ENCODE assay signal across 8 mouse cellular contexts in genomic region chr11:120490291-120491046, GRCm38 (mm10). TPM values are rescaled to one million over a fixed set of nuclear protein-coding genes. Genes with fewer than 3 reads are reported as not detected.
DNase-seq lines count a peak whose midpoint lies in the region; ATAC-seq and TF ChIP-seq lines count a peak whose summit lies in the region.

No protein-coding gene starts in this region.

- H3K4me3 ChIP-seq in lung, embryonic 14.5 days (ENCODE audit: low read depth, low read length) = peak overlapping the region; percentile 94
- H3K4me3 ChIP-seq in liver, embryonic 13.5 days (replicated peaks) = no peak overlapping the region
- H3K4me3 ChIP-seq in stomach, embryonic 15.5 days (replicated peaks) = no peak overlapping the region

- peaks cover 17% of the 10 kb centered on the region for H3K4me1 ChIP-seq in lung, embryonic 14.5 days (ENCODE audit: insufficient read depth)
- H3K4me1 ChIP-seq in liver, embryonic 13.5 days (replicated peaks) = peaks cover 83% of the 10 kb centered on the region
- H3K4me1 ChIP-seq in stomach, embryonic 15.5 days = peaks cover 39% of the 10 kb centered on the region

- H3K36me3 ChIP-seq in lung, embryonic 14.5 days (ENCODE audit: insufficient read depth) = peaks cover 66% of the 10 kb centered on the region
- peaks cover 65% of the 10 kb centered on the region for H3K36me3 ChIP-seq in liver, embryonic 13.5 days
- H3K36me3 ChIP-seq in stomach, embryonic 15.5 days = peaks cover 37% of the 10 kb centered on the region

- H3K9ac ChIP-seq in lung, embryonic 14.5 days = peak overlapping the region; percentile 10; the same call in 1 of the 2 replicates
- peak overlapping the region; percentile 18; the same call in 1 of the 2 replicates for H3K9ac ChIP-seq in liver, embryonic 13.5 days
- peak overlapping the region; percentile 90; the same call in 1 of the 2 replicates for H3K9ac ChIP-seq in stomach, embryonic 15.5 days

- peak; percentile 15; the same call in 1 of the 2 replicates for TF ChIP-seq CTCF in lung, embryonic 14.5 days (IDR thresholded peaks at IDR 0.05; ENCODE audit: low read depth)

- H3K27me3 ChIP-seq in lung, embryonic 14.5 days (ENCODE audit: insufficient read depth, low read length) = no peaks in the 10 kb centered on the region
- H3K27me3 ChIP-seq in liver, embryonic 13.5 days = no peaks in the 10 kb centered on the region
- H3K27me3 ChIP-seq in stomach, embryonic 15.5 days (replicated peaks) = no peaks in the 10 kb centered on the region

- ATAC-seq in lung, embryonic 14.5 days (ENCODE audit: insufficient read depth) = no peak
- ATAC-seq in liver, embryonic 13.5 days (ENCODE audit: low read depth) = no peak
- ATAC-seq in stomach, embryonic 15.5 days (ENCODE audit: insufficient read depth, low FRiP score, low read depth) = no peak

- 31% methylated on average over 4 of the region's 4 CpGs for WGBS in lung, embryonic 14.5 days
- WGBS in liver, embryonic 13.5 days (ENCODE audit: insufficient replicate concordance) = 30% methylated on average over 4 of the region's 4 CpGs
- WGBS in stomach, embryonic 15.5 days = 35% methylated on average over 4 of the region's 4 CpGs

- H3K27ac ChIP-seq in lung, embryonic 14.5 days (ENCODE audit: low read depth) = peak overlapping the region; percentile 84
- H3K27ac ChIP-seq in liver, embryonic 13.5 days = peak overlapping the region; percentile 94
- H3K27ac ChIP-seq in stomach, embryonic 15.5 days = peak overlapping the region; percentile 90

- peak overlapping the region; percentile 93 for H3K4me2 ChIP-seq in lung, embryonic 14.5 days
- peak overlapping the region; percentile 94 for H3K4me2 ChIP-seq in liver, embryonic 13.5 days
- H3K4me2 ChIP-seq in stomach, embryonic 15.5 days = peak overlapping the region; percentile 96

- DNase-seq in adrenal gland, postnatal 14 days = peak; percentile 48
- DNase-seq in adrenal gland, adult 18-20 months (ENCODE audit: low spot score in 2 of 2) = no peak
- no peak for DNase-seq in lung, embryonic 14.5 days
- no peak for DNase-seq in lung, postnatal 14 days
- no peak for DNase-seq in liver, embryonic 13.5 days
- no peak for DNase-seq in cerebellum, postnatal 36 days
- no peak for DNase-seq in cerebellum, postnatal 14 days

- H3K9me3 ChIP-seq in lung, embryonic 14.5 days (ENCODE audit: low read depth, low read length) = no peaks in the 10 kb centered on the region
- no peaks in the 10 kb centered on the region for H3K9me3 ChIP-seq in liver, embryonic 13.5 days (replicated peaks)
- no peaks in the 10 kb centered on the region for H3K9me3 ChIP-seq in stomach, embryonic 15.5 days

RNA-seq across cellular contexts. Expression of gene Slc25a10, which starts 1.2 kb away (rescaled TPM):
- total RNA-seq in adrenal gland, postnatal 14 days (2021) = 50.7 and 64.4 TPM in 2 replicates
- 100 to 1,000 TPM in 1 of 2 experiments, 10 to 100 TPM in 1; 97.2 to 106 TPM for total RNA-seq in adrenal gland, adult 18-20 months (2021)
- 68.9 and 71.3 TPM in 2 replicates for polyA plus RNA-seq in lung, embryonic 14.5 days (2014; fragmentation: Nextera tagmentation; extraction: Ambion mirVana)
- polyA plus RNA-seq in liver, embryonic 13.5 days (2015; fragmentation: Nextera tagmentation; extraction: Ambion mirVana) = 42.2 and 44.1 TPM in 2 replicates
- polyA plus RNA-seq in stomach, embryonic 15.5 days (2015; fragmentation: Nextera tagmentation; extraction: Ambion mirVana) = 70.7 and 71.4 TPM in 2 replicates

RNA-seq across cellular contexts. Expression of gene Mrpl12, which starts 6.1 kb away (rescaled TPM):
- 161 TPM in 2 replicates for total RNA-seq in adrenal gland, postnatal 14 days (2021)
- total RNA-seq in adrenal gland, adult 18-20 months (2021) = 100 to 1,000 TPM; 104 to 140 TPM
- polyA plus RNA-seq in lung, embryonic 14.5 days (2014; fragmentation: Nextera tagmentation; extraction: Ambion mirVana) = 150 and 162 TPM in 2 replicates
- 142 and 150 TPM in 2 replicates for polyA plus RNA-seq in liver, embryonic 13.5 days (2015; fragmentation: Nextera tagmentation; extraction: Ambion mirVana)
- 157 and 168 TPM in 2 replicates for polyA plus RNA-seq in stomach, embryonic 15.5 days (2015; fragmentation: Nextera tagmentation; extraction: Ambion mirVana)

RNA-seq across cellular contexts. Expression of gene Arl16, which starts 23.1 kb away (rescaled TPM):
- 19.6 and 23.4 TPM in 2 replicates for total RNA-seq in adrenal gland, postnatal 14 days (2021)
- 10 to 100 TPM; 21.5 to 22.3 TPM for total RNA-seq in adrenal gland, adult 18-20 months (2021)
- polyA plus RNA-seq in lung, embryonic 14.5 days (2014; fragmentation: Nextera tagmentation; extraction: Ambion mirVana) = 42.9 and 44.4 TPM in 2 replicates
- 15.9 and 16.0 TPM in 2 replicates for polyA plus RNA-seq in liver, embryonic 13.5 days (2015; fragmentation: Nextera tagmentation; extraction: Ambion mirVana)
- 40.0 and 42.7 TPM in 2 replicates for polyA plus RNA-seq in stomach, embryonic 15.5 days (2015; fragmentation: Nextera tagmentation; extraction: Ambion mirVana)

RNA-seq across cellular contexts. Expression of gene Ccdc137, which starts 32.6 kb away (rescaled TPM):
- total RNA-seq in adrenal gland, postnatal 14 days (2021) = 20.6 and 28.1 TPM in 2 replicates
- 10 to 100 TPM; 36.0 to 37.3 TPM for total RNA-seq in adrenal gland, adult 18-20 months (2021)
- polyA plus RNA-seq in lung, embryonic 14.5 days (2014; fragmentation: Nextera tagmentation; extraction: Ambion mirVana) = 32.2 and 34.6 TPM in 2 replicates
- 20.2 and 23.1 TPM in 2 replicates for polyA plus RNA-seq in liver, embryonic 13.5 days (2015; fragmentation: Nextera tagmentation; extraction: Ambion mirVana)
- 30.5 and 32.2 TPM in 2 replicates for polyA plus RNA-seq in stomach, embryonic 15.5 days (2015; fragmentation: Nextera tagmentation; extraction: Ambion mirVana)

RNA-seq across cellular contexts. Expression of gene Oxld1, which starts 32.6 kb away (rescaled TPM):
- total RNA-seq in adrenal gland, postnatal 14 days (2021) = 53.9 and 58.6 TPM in 2 replicates
- total RNA-seq in adrenal gland, adult 18-20 months (2021) = 10 to 100 TPM; 19.8 to 30.4 TPM
- polyA plus RNA-seq in lung, embryonic 14.5 days (2014; fragmentation: Nextera tagmentation; extraction: Ambion mirVana) = 10.9 and 11.2 TPM in 2 replicates
- polyA plus RNA-seq in liver, embryonic 13.5 days (2015; fragmentation: Nextera tagmentation; extraction: Ambion mirVana) = 8.4 and 9.5 TPM in 2 replicates
- polyA plus RNA-seq in stomach, embryonic 15.5 days (2015; fragmentation: Nextera tagmentation; extraction: Ambion mirVana) = 15.7 and 16.1 TPM in 2 replicates

Comparison
In these comparisons a context has a peak if more than half of its experiments do, and no peak if none do; other contexts are left out.
1. H3K9ac ChIP-seq: peak in every context shown above with its lines; median percentile 90 in stomach, embryonic 15.5 days; 18 in liver, embryonic 13.5 days; 10 in lung, embryonic 14.5 days.